Mouse (Mus musculus) kidney, embryonic 16.5 days (tissue): ENCODE measurements at regions not wholly inside any gene's neighbourhood (a gene's known extent, or its start where the extent isn't known, plus 50 kb on each side); places are given as distances from the start of the nearest gene placed in this dataset.

ENCODE experiments used
- ATAC-seq: fragments of 200-750 bp; cut with Nextera tagmentation; 2 replicates; pipeline ENCODE4 v1.8.0; 2017; ENCODE audit warnings: moderate TSS enrichment; ENCODE audit not compliant: low FRiP score, low TSS enrichment
- H3K27ac ChIP-seq: fragments of 300-500 bp; sonication (generic); 2 replicates; pipeline ENCODE4 v1.5.1; 2014; ENCODE audit warnings: low read length
- H3K27me3 ChIP-seq: fragments of 300-500 bp; sonication (generic); 2 replicates; pipeline ENCODE4 v1.6.1; 2014; ENCODE audit warnings: low read length, control low read depth, mixed read lengths; ENCODE audit not compliant: insufficient read depth
- H3K36me3 ChIP-seq: fragments of 300-500 bp; sonication (generic); 2 replicates; pipeline ENCODE4 v1.6.1; 2014; ENCODE audit warnings: low read length, control low read depth, mixed read lengths; ENCODE audit not compliant: insufficient read depth
- H3K4me1 ChIP-seq: fragments of 300-500 bp; sonication (generic); 2 replicates; pipeline ENCODE4 v1.6.1; 2014; ENCODE audit warnings: low read length, control low read depth, mixed read lengths; ENCODE audit not compliant: insufficient read depth
- H3K4me2 ChIP-seq: fragments of 300-500 bp; sonication (generic); replicated peaks from 2 replicates; pipeline ENCODE4 v1.6.1; 2014; ENCODE audit warnings: low read depth, low read length
- H3K4me3 ChIP-seq: fragments of 300-500 bp; sonication (generic); 2 replicates; pipeline ENCODE4 v1.5.1; 2014; ENCODE audit warnings: mild to moderate bottlenecking, low read length
- H3K9ac ChIP-seq: fragments of 300-500 bp; sonication (generic); replicated peaks from 2 replicates; pipeline ENCODE4 v1.6.1; 2014; ENCODE audit warnings: low read length
- H3K9me3 ChIP-seq: fragments of 300-500 bp; sonication (generic); 2 replicates; pipeline ENCODE4 v1.6.1; 2016; ENCODE audit warnings: low read length, control low read depth
- WGBS: fragments of 180-500 bp; shearing (Covaris S2); extraction: QIAGEN DNeasy Blood & Tissue Kit; methylation state at CpG from one replicate; pipeline ENCODE4 v1.1.7; 2014; 5-methylcytosine and 5-hydroxymethylcytosine counted together

DNA sequence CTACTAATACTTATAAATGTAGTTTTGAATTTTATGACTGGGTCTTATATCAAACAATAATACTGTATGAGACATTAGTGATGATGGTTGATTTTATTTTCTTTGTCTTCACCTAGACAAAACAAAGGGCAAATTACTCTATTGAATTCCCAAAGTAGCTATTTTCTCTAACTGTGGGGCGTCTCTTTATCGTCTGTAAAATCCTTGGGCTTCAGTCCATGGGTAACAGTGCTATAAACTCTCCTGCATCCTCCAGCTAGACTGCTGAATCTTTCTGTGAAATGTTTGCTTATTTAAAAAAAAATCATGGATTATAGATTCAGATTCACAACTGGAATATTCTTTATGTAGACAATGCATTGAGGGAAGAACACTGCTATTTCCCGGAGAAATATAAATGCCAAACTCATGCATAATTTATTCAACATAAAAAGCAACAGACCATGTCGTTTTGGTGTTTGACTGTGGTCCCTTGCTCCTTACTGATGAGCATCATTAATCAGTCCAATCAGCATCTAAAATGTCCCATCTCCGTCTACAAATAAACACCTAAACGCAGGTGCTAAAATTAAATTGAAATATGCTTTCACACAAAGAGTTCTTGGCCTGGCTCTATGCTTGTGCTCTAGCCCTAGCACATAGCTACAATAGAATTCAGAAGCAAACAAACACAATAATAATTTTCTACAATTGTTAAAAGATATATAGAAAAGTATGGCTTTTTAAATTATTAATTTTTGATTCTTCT, 116.9 kb upstream of the Plekha5 start:
- H3K27me3 ChIP-seq = no peaks in the 10 kb centered on the region
- no peak overlapping the region for H3K4me3 ChIP-seq
- no peaks in the 10 kb centered on the region for H3K4me1 ChIP-seq
- WGBS = 44% methylated on average over 6 of the region's 6 CpGs
- H3K4me2 ChIP-seq = no peak overlapping the region
- no peak overlapping the region for H3K9ac ChIP-seq
- peaks cover 11% of the 10 kb centered on the region for H3K9me3 ChIP-seq
- no peak for ATAC-seq
- H3K27ac ChIP-seq = no peak overlapping the region
- H3K36me3 ChIP-seq = no peaks in the 10 kb centered on the region

- H3K9me3 ChIP-seq = peaks cover 8% of the 10 kb centered on the region
- no peak for ATAC-seq
- no peak overlapping the region for H3K4me3 ChIP-seq
- peaks cover 7% of the 10 kb centered on the region; the same call in 1 of the 2 replicates for H3K4me1 ChIP-seq
- WGBS = 69% methylated on average over 5 of the region's 5 CpGs
- H3K4me2 ChIP-seq = no peak overlapping the region
- H3K27me3 ChIP-seq = no peaks in the 10 kb centered on the region
- H3K27ac ChIP-seq = no peak overlapping the region
- no peaks in the 10 kb centered on the region for H3K36me3 ChIP-seq
- H3K9ac ChIP-seq = no peak overlapping the region
Measured at GRCm38 (mm10) chr6:140304105-140304504, 119.7 kb upstream of the Plekha5 start.

- Histone ChIP-seq H3K4me3 (no peak overlapping the region), H3K27me3 (no peaks in the 10 kb centered on the region), H3K4me2 (no peak overlapping the region), H3K9ac (no peak overlapping the region), H3K9me3 (0 out of 2 replicates have a peak, but pooled peaks cover 3% of the 10 kb centered on the region), H3K4me1 (peaks cover 17% of the 10 kb centered on the region), H3K27ac (no peak overlapping the region), H3K36me3 (no peaks in the 10 kb centered on the region)
- 39% methylated on average over 7 of the region's 7 CpGs for WGBS
- ATAC-seq = peak; percentile 72
Measured at GRCm38 (mm10) chr6:140300470-140301145, 123.2 kb upstream of the Plekha5 start.

GRCm38 (mm10) chr6:140299653-140300052, 124.2 kb upstream of the Plekha5 start:
- no peak overlapping the region for H3K9ac ChIP-seq
- 55% methylated on average over 7 of the region's 7 CpGs for WGBS
- H3K27ac ChIP-seq = no peak overlapping the region; the same call in 1 of the 2 replicates
- H3K4me2 ChIP-seq = no peak overlapping the region
- H3K27me3 ChIP-seq = no peaks in the 10 kb centered on the region
- no peak overlapping the region for H3K4me3 ChIP-seq
- peak; percentile 44; the same call in 1 of the 2 replicates for ATAC-seq
- H3K36me3 ChIP-seq = no peaks in the 10 kb centered on the region
- H3K9me3 ChIP-seq = no peaks in the 10 kb centered on the region
- H3K4me1 ChIP-seq = peaks cover 17% of the 10 kb centered on the region

GRCm38 (mm10) chr6:140297969-140298554, 125.8 kb upstream of the Plekha5 start:
- no peak for ATAC-seq
- Histone ChIP-seq H3K27me3 (no peaks in the 10 kb centered on the region), H3K36me3 (no peaks in the 10 kb centered on the region), H3K4me2 (no peak overlapping the region), H3K9ac (no peak overlapping the region), H3K4me1 (peaks cover 17% of the 10 kb centered on the region), H3K9me3 (no peaks in the 10 kb centered on the region), H3K4me3 (no peak overlapping the region), H3K27ac (no peak overlapping the region)
- WGBS = 71% methylated on average over 14 of the region's 14 CpGs

DNA sequence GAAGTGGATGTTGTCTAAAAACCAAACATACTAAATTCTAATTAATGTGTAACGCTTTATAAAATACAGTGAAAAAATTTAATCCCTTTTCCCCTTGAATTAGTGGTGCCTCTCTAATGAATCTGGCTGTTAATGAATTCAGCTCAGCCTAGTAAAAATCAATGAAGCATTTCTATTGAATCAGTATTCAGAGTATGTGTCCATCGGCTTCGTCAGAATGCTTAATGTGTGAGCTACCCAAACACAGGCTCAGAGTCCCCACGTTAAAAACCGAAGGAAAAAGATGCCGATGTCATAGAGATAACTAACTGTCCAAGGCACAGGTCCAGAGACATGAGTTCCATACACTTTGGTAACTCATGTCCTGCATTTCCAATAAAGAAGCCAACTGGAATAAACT, 126.3 kb upstream of the Plekha5 start:
- no peaks in the 10 kb centered on the region for H3K9me3 ChIP-seq
- H3K4me1 ChIP-seq = peaks cover 17% of the 10 kb centered on the region
- no peak overlapping the region for H3K9ac ChIP-seq
- ATAC-seq = no peak
- H3K4me3 ChIP-seq = no peak overlapping the region
- no peak overlapping the region for H3K4me2 ChIP-seq
- WGBS = 53% methylated on average over 6 of the region's 6 CpGs
- no peaks in the 10 kb centered on the region for H3K27me3 ChIP-seq
- H3K36me3 ChIP-seq = no peaks in the 10 kb centered on the region
- H3K27ac ChIP-seq = no peak overlapping the region

DNA sequence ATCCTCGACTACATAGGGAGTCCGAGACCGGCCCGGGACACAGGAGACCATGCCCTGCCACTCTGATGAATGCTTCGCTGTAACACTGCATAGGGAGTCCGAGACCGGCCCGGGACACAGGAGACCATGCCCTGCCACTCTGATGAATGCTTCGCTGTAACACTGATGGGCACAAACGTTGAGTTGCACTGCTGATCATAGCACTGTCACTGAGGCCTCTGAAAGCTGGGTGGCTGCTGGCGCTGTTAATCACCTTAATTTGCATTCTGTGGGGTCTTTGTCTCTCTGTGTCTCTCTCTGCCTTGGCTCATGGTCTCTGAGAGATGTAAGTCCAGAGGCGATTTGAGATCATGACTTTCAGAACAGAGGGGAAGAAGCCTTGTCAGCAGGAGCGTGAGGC, 133.7 kb upstream of the Plekha5 start:
- 0 out of 2 replicates have a peak, but pooled peaks have one; percentile 17 for ATAC-seq
- Histone ChIP-seq H3K4me3 (no peak overlapping the region), H3K9me3 (no peaks in the 10 kb centered on the region), H3K27me3 (no peaks in the 10 kb centered on the region), H3K36me3 (no peaks in the 10 kb centered on the region), H3K4me1 (peaks cover 6% of the 10 kb centered on the region; the same call in 1 of the 2 replicates), H3K9ac (no peak overlapping the region), H3K27ac (no peak overlapping the region), H3K4me2 (no peak overlapping the region)
- 58% methylated on average over 12 of the region's 13 CpGs for whole genome bisulfite sequencing

- H3K36me3 ChIP-seq = no peaks in the 10 kb centered on the region
- no peak overlapping the region for H3K4me3 ChIP-seq
- H3K9me3 ChIP-seq = no peaks in the 10 kb centered on the region
- no peak overlapping the region for H3K27ac ChIP-seq
- H3K4me2 ChIP-seq = no peak overlapping the region
- WGBS = 32% methylated on average over 8 of the region's 8 CpGs
- peak; percentile 71; the same call in 1 of the 2 replicates for ATAC-seq
- H3K9ac ChIP-seq = no peak overlapping the region
- H3K4me1 ChIP-seq = peaks cover 6% of the 10 kb centered on the region; the same call in 1 of the 2 replicates
- no peaks in the 10 kb centered on the region for H3K27me3 ChIP-seq
Measured at GRCm38 (mm10) chr6:140288799-140289198, 135.1 kb upstream of the Plekha5 start.

DNA sequence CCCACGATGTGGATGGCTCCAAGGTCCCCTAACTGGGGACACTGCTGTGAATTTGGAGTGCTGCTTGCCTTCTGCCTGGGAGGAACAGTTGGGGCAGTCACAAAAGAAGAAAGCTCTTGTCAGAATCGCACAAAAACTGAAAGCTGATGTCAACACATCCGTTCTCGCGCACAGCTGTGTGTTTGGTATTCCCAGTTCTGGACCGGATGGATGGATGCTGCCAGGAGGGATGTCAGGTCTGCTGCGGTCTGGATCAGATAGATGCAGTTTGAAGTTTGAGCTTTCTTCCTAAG, 141.6 kb upstream of the Plekha5 start:
- no peaks in the 10 kb centered on the region for H3K9me3 ChIP-seq
- H3K36me3 ChIP-seq = no peaks in the 10 kb centered on the region
- WGBS = 80% methylated on average over 7 of the region's 7 CpGs
- H3K4me2 ChIP-seq = no peak overlapping the region
- H3K4me1 ChIP-seq = peaks cover 26% of the 10 kb centered on the region
- no peaks in the 10 kb centered on the region for H3K27me3 ChIP-seq
- no peak overlapping the region for H3K27ac ChIP-seq
- H3K9ac ChIP-seq = no peak overlapping the region
- no peak for ATAC-seq
- no peak overlapping the region for H3K4me3 ChIP-seq
